Mouse (Mus musculus) cerebellum, postnatal 4 days (tissue): ENCODE data around the gene Slc25a11.

Experiments used
- DNase-seq, 2 experiments: peaks; one replicate each; pipeline ENCODE4 v3.0.0; 2022; ENCODE audit warnings: low spot score in 2 of 2, mixed read lengths in 1 of 2

The Slc25a11 gene

GRCm38 (mm10) chr11:70646691-70647650 is at the start of gene Slc25a11, which contains the start of gene Rnf167:
Gene Slc25a11 (minus strand): TSS chr11:70647479.
Gene Rnf167 (plus strand): TSS chr11:70647235.
- peak; percentile 86 to 95 for DNase-seq

GRCm38 (mm10) chr11:70693504-70693903 is 46.2 kb upstream of the Slc25a11 start:
- DNase-seq: no peak

GRCm38 (mm10) chr11:70689578-70689977 is 42.3 kb upstream of the Slc25a11 start:
- no peak for DNase-seq

- DNase-seq: no peak
Measured at GRCm38 (mm10) chr11:70688372-70688771, 41.1 kb upstream of the Slc25a11 start.

- DNase-seq: peak; percentile 64 to 88
Measured at GRCm38 (mm10) chr11:70687601-70688199, 40.4 kb upstream of the Slc25a11 start, which contains the start of gene Camta2. Gene Camta2 (minus strand): TSS chr11:70688105.

GRCm38 (mm10) chr11:70686901-70687566 is 39.8 kb upstream of the Slc25a11 start:
- DNase-seq: peak in 1 of 2 experiments; percentile 45

GRCm38 (mm10) chr11:70683640-70684039 is 36.4 kb upstream of the Slc25a11 start:
- no peak for DNase-seq

- peak in 1 of 2 experiments; percentile 58 for DNase-seq
Measured at GRCm38 (mm10) chr11:70681897-70682581, 34.8 kb upstream of the Slc25a11 start.

GRCm38 (mm10) chr11:70681170-70681569 is 33.9 kb upstream of the Slc25a11 start:
- no peak for DNase-seq

- DNase-seq: no peak
Measured at GRCm38 (mm10) chr11:70679894-70680293, 32.6 kb upstream of the Slc25a11 start.

GRCm38 (mm10) chr11:70679361-70679760 is 32.1 kb upstream of the Slc25a11 start:
- DNase-seq: no peak

- no peak for DNase-seq
Measured at GRCm38 (mm10) chr11:70678576-70678975, 31.3 kb upstream of the Slc25a11 start.

GRCm38 (mm10) chr11:70678092-70678491 is 30.8 kb upstream of the Slc25a11 start:
- no peak for DNase-seq

- DNase-seq: no peak
Measured at GRCm38 (mm10) chr11:70674501-70674900, 27.2 kb upstream of the Slc25a11 start.

- no peak for DNase-seq
Measured at GRCm38 (mm10) chr11:70674014-70674413, 26.7 kb upstream of the Slc25a11 start.

GRCm38 (mm10) chr11:70671333-70672047 is 24.2 kb upstream of the Slc25a11 start:
- no peak for DNase-seq

GRCm38 (mm10) chr11:70670483-70670882 is 23.2 kb upstream of the Slc25a11 start:
- no peak for DNase-seq

- DNase-seq: peak in 1 of 2 experiments; percentile 80
Measured at GRCm38 (mm10) chr11:70669582-70670345, 22.5 kb upstream of the Slc25a11 start.

- peak; percentile 85 to 93 for DNase-seq
Measured at GRCm38 (mm10) chr11:70668771-70669505, 21.7 kb upstream of the Slc25a11 start, which contains the start of gene Spag7. Gene Spag7 (minus strand): TSS chr11:70669416.
